Mouse (Mus musculus): ENCODE results near the gene D13Ertd608e. TPM values are rescaled to one million over a fixed set of nuclear protein-coding genes. Genes with fewer than 3 reads are reported as not detected.

The D13Ertd608e gene
- polyA plus RNA-seq, 1 experiment from 2014 or later = not detected

Other genes with a start within 250 kb of the D13Ertd608e start
- gene Ccl28, start 212.2 kb upstream of the D13Ertd608e start, polyA plus RNA-seq (2015; fragmentation: Nextera tagmentation; extraction: Ambion mirVana) = 0.04 and 0.08 TPM in 2 replicates
- gene Hmgcs1, start 145.6 kb upstream of the D13Ertd608e start, polyA plus RNA-seq (2015; fragmentation: Nextera tagmentation; extraction: Ambion mirVana) = 67.1 and 74.2 TPM in 2 replicates
- gene Nim1k, start 80.1 kb upstream of the D13Ertd608e start, polyA plus RNA-seq (2015; fragmentation: Nextera tagmentation; extraction: Ambion mirVana) = 9.9 and 10.6 TPM in 2 replicates
- gene Zfp131, start 45.1 kb upstream of the D13Ertd608e start, polyA plus RNA-seq (2015; fragmentation: Nextera tagmentation; extraction: Ambion mirVana) = 40.9 and 51.2 TPM in 2 replicates
- not detected in 2 replicates for gene AF067063, start 5.8 kb upstream of the D13Ertd608e start, polyA plus RNA-seq (2015; fragmentation: Nextera tagmentation; extraction: Ambion mirVana)
- not detected in 2 replicates for gene Tcstv1, start 58.8 kb downstream of the D13Ertd608e start, polyA plus RNA-seq (2015; fragmentation: Nextera tagmentation; extraction: Ambion mirVana)
- not detected in 2 replicates for gene Gm21761, start 93.3 kb downstream of the D13Ertd608e start, polyA plus RNA-seq (2015; fragmentation: Nextera tagmentation; extraction: Ambion mirVana)
- gene B020031M17Rik, start 114.8 kb downstream of the D13Ertd608e start, polyA plus RNA-seq (2015; fragmentation: Nextera tagmentation; extraction: Ambion mirVana) = not detected in 2 replicates
- gene Gm36079, start 191.0 kb downstream of the D13Ertd608e start, polyA plus RNA-seq (2015; fragmentation: Nextera tagmentation; extraction: Ambion mirVana) = not detected in 2 replicates
- gene Gm21188, start 216.2 kb downstream of the D13Ertd608e start, polyA plus RNA-seq (2015; fragmentation: Nextera tagmentation; extraction: Ambion mirVana) = 0.68 and 0.69 TPM in 2 replicates